Mouse (Mus musculus): Measurements from ENCODE around the gene Apba1.

DNA sequence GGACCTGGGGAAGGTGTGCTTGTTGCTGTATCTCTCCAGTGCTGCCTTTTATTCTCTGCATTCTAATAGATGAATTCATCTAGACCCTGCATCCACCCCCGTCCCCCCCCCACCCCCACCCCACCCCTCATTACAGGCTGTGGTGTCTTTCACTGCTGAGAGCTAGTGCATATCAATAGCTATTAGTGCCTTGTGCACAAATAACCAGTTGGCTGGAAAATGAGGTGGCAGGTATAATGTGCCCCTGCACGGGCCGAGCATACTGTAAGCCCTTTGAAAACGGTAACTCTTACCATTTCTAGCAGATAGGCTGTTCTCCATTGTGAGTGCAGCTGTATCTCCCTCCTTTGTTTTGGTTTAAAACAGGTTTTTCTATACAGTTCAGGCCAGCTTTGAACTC is 146.2 kb downstream of the Apba1 start:
- no peak for TF ChIP-seq POLR2A (IDR thresholded peaks at IDR 0.05; ENCODE audit: borderline replicate concordance, insufficient read depth, low read length)
- no peak for TF ChIP-seq CTCF (IDR thresholded peaks at IDR 0.05; ENCODE audit: borderline replicate concordance, insufficient read depth, low read depth, low read length)

Measured in cerebellum, adult 2 months (tissue).